Mouse (Mus musculus): ENCODE results near the gene Stam2. TPM values are rescaled to one million over a fixed set of nuclear protein-coding genes. Genes with fewer than 3 reads are reported as not detected.

The Stam2 gene
- polyA plus RNA-seq, 1 experiment from 2014 or later = 41.1 TPM

DNA sequence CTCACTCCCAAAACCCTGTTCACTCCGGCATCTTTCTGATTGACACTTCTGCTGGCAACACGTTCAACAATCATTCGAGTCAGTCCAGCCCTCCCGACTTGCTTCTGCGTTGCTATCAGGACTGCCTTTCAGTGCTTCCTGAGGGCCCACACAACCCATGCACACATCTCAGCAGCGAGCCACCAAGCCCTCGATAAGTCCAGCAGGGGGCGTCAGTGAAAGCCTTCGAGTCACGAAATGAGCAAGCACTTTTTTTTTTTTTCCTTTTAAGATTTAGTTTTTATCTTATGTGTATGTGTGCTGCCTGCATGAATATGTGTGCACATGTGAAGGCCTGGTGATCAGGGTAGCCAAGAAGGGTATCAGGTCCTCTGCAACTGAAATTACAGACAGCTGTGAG is 16.5 kb upstream of the Stam2 start:
- no peak for ATAC-seq (ENCODE audit: low FRiP score, low read depth)
- 30% methylated on average over 10 of the region's 10 CpGs for WGBS

DNA sequence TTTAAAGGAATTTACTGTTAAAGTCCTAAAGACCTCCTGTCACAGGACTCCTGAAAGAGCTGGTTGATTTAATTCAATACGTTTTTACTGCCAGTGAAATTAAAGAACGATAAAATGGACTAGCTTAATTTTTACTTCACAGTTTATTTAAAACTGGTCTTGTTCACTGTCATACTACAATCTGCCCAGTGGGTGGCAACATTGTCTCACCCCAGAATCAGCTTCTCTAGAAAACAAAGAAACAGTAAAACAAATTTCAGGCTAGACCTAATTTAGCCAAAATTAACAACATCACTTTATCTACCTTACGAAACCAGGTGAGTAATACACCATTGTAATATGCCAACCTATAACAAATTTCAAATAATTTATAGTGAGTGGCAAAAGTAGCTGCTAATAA is 14.6 kb upstream of the Stam2 start:
- Histone ChIP-seq H3K9me3 (no peaks in the 10 kb centered on the region), H3K9ac (replicated peaks) (no peak overlapping the region), H3K27me3 (no peaks in the 10 kb centered on the region; the same call in 1 of the 2 replicates), H3K4me1 (peaks cover 13% of the 10 kb centered on the region), H3K36me3 (no peaks in the 10 kb centered on the region), H3K27ac (replicated peaks) (no peak overlapping the region), H3K4me3 (no peak overlapping the region), H3K4me2 (replicated peaks) (no peak overlapping the region)
- WGBS = 23% methylated on average over 3 of the region's 3 CpGs
- ATAC-seq (ENCODE audit: low FRiP score, low read depth) = no peak

More for the DNA sequence above, 16.5 kb upstream of the Stam2 start:
- Histone ChIP-seq H3K9ac (replicated peaks) (no peak overlapping the region), H3K27ac (replicated peaks) (no peak overlapping the region), H3K27me3 (no peaks in the 10 kb centered on the region; the same call in 1 of the 2 replicates), H3K4me2 (replicated peaks) (no peak overlapping the region), H3K9me3 (no peaks in the 10 kb centered on the region), H3K4me1 (peaks cover 7% of the 10 kb centered on the region), H3K36me3 (no peaks in the 10 kb centered on the region), H3K4me3 (no peak overlapping the region)

DNA sequence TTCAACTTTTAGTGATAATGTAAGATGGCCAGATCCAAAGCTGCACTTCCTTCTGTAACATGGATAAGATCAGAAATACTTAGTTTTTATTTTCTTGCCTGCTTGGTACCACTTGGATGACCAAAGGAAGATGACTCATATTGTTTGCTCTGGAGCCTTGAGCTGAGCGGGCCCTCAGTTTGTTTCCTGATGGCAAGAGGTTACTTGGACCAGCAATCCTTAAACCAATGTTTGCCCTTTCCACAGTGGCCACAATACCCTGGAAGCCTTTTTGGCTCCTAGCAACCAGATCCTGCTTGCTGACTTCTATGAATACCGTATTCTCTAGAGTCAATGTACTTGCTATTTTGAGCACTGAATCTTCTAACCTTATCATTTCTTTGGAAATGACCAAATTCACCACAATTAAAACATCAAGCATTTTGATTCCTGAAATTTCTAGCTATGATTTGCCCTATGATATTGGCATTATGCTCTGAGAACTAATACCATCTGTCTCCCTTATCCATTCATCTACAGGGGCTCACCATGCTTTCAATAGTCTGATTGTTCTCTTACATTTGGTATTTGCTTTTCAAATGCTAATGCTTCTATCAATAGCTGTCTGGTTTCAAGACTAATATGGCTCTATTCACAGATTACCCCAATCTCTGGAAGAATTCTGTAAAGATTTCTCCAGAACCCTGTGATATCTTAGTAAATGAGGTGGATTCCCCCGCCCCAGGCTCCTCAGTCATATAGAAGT is 11.7 kb upstream of the Stam2 start:
- H3K4me3 ChIP-seq = no peak overlapping the region
- 33% methylated on average over 3 of the region's 3 CpGs for WGBS
- peaks cover 13% of the 10 kb centered on the region for H3K4me1 ChIP-seq
- no peaks in the 10 kb centered on the region; the same call in 1 of the 2 replicates for H3K27me3 ChIP-seq
- H3K27ac ChIP-seq (replicated peaks) = no peak overlapping the region; the same call in 1 of the 2 replicates
- no peaks in the 10 kb centered on the region for H3K9me3 ChIP-seq
- H3K36me3 ChIP-seq = no peaks in the 10 kb centered on the region
- peak; percentile 75; the same call in 1 of the 2 replicates for ATAC-seq (ENCODE audit: low FRiP score, low read depth)
- H3K9ac ChIP-seq (replicated peaks) = no peak overlapping the region
- H3K4me2 ChIP-seq (replicated peaks) = no peak overlapping the region

DNA sequence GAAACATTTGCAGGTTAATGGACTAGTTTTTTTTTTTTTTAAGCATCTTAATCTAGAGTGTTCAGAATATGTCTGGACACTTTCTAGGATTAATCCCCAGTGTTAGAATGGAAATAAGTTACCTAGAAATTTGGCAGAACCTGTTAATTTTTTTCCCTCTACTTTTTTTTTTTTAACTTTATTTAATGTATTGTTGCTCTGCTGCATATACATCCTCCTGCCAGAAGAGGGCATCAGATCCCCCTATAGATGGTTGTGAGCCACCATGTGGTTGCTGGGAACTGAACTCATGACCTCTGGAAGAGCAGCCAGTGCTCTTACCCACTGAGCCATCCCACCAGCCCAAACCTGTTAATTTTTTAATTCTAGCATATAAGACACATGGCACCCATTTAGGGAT is 2.0 kb upstream of the Stam2 start:
- H3K9me3 ChIP-seq = no peaks in the 10 kb centered on the region
- no peak overlapping the region for H3K4me2 ChIP-seq (replicated peaks)
- H3K36me3 ChIP-seq = 0 out of 2 replicates have a peak, but pooled peaks cover 3% of the 10 kb centered on the region
- peaks cover 9% of the 10 kb centered on the region; the same call in 1 of the 2 replicates for H3K4me1 ChIP-seq
- ATAC-seq (ENCODE audit: low FRiP score, low read depth) = no peak
- H3K27ac ChIP-seq (replicated peaks) = no peak overlapping the region
- H3K27me3 ChIP-seq = no peaks in the 10 kb centered on the region
- no peak overlapping the region for H3K4me3 ChIP-seq
- no peak overlapping the region for H3K9ac ChIP-seq (replicated peaks)

DNA sequence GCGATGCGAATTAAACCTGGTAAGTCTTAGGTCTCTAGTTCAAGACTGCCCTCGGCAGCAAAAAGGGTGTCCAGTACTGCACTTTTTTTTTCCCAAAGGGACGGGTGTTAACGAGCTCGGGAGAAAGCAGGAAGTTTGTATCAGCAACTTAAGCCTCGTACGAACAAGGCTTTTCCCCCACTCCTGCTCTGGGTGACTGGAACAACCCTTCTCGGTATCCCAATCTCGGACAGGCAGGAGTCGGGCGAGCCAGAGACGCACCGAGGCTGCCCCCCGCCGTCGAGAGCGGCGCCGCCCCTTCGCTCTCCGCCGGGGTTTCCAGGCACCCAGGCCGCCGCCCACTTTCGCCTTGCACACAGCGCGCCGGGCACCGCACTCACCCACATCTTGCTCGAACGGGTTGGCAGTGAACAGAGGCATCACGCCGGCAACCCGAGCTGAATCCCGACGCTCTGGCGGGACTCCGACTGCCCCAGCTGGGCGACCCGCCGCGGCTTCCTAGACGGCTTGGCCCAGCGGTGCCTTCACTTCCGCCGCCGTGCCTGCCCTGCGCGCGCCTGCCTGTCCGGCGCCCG is 313 bp downstream of the Stam2 start:
- no peaks in the 10 kb centered on the region for H3K27me3 ChIP-seq
- H3K36me3 ChIP-seq = 0 out of 2 replicates have a peak, but pooled peaks cover 7% of the 10 kb centered on the region
- H3K4me3 ChIP-seq = peak overlapping the region; percentile 91
- H3K9ac ChIP-seq (replicated peaks) = peak overlapping the region; percentile 80
- H3K9me3 ChIP-seq = no peaks in the 10 kb centered on the region
- WGBS = under 1% methylated on average over 51 of the region's 54 CpGs
- H3K4me1 ChIP-seq = peaks cover 9% of the 10 kb centered on the region; the same call in 1 of the 2 replicates
- ATAC-seq (ENCODE audit: low FRiP score, low read depth) = peak; percentile 94
- peak overlapping the region; percentile 70 for H3K4me2 ChIP-seq (replicated peaks)
- peak overlapping the region; percentile 95 for H3K27ac ChIP-seq (replicated peaks)

DNA sequence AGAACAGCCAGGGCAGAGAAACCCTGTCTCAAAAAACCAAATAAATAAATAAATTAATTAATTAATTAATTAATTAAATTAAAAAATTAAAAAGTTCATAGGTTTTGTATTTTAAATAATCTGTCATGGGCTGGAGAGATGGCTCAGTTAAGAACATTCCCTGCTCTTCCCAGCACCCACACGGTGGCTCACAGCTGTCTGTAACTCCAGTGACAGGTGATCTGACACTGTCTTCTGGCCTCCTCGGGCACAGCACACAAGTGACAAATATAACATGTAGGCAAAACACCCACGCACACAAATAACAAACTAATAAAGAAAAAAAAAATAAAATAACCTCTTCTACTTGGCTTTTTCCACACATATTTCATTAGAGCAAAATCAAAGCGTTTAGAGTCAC is 1.5 kb downstream of the Stam2 start:
- Histone ChIP-seq H3K27me3 (no peaks in the 10 kb centered on the region), H3K4me3 (no peak overlapping the region), H3K27ac (replicated peaks) (no peak overlapping the region), H3K9ac (replicated peaks) (no peak overlapping the region), H3K4me1 (peaks cover 9% of the 10 kb centered on the region; the same call in 1 of the 2 replicates), H3K36me3 (0 out of 2 replicates have a peak, but pooled peaks cover 7% of the 10 kb centered on the region), H3K9me3 (no peaks in the 10 kb centered on the region), H3K4me2 (replicated peaks) (no peak overlapping the region)
- ATAC-seq (ENCODE audit: low FRiP score, low read depth) = no peak
- WGBS = 86% methylated on average over 4 of the region's 4 CpGs

DNA sequence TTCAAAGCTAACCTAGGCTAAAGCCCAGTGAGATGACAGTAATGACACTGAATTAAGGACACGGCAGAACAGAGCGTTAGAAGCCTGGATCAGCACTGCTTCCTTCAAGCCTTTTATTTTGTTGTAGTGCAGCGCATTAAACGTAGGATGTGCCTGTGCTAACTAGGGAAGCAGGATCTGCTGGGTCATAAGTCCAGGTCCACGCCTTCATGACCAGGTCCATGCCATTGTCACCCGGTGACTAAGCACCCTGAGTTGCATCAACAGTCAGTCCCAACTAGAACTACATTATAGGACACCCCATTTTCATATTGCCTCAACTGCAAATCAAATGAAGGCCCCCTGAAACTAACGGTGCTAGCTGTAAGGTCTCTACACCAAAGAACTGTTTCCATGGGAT is 7.6 kb downstream of the Stam2 start:
- H3K9me3 ChIP-seq = no peaks in the 10 kb centered on the region
- H3K27me3 ChIP-seq = no peaks in the 10 kb centered on the region
- WGBS = 96% methylated on average over 7 of the region's 7 CpGs
- no peak overlapping the region for H3K9ac ChIP-seq (replicated peaks)
- ATAC-seq (ENCODE audit: low FRiP score, low read depth) = no peak
- 0 out of 2 replicates have a peak, but pooled peaks cover 3% of the 10 kb centered on the region for H3K4me1 ChIP-seq
- 0 out of 2 replicates have a peak, but pooled peaks cover 7% of the 10 kb centered on the region for H3K36me3 ChIP-seq
- no peak overlapping the region for H3K27ac ChIP-seq (replicated peaks)
- H3K4me3 ChIP-seq = no peak overlapping the region
- no peak overlapping the region for H3K4me2 ChIP-seq (replicated peaks)

DNA sequence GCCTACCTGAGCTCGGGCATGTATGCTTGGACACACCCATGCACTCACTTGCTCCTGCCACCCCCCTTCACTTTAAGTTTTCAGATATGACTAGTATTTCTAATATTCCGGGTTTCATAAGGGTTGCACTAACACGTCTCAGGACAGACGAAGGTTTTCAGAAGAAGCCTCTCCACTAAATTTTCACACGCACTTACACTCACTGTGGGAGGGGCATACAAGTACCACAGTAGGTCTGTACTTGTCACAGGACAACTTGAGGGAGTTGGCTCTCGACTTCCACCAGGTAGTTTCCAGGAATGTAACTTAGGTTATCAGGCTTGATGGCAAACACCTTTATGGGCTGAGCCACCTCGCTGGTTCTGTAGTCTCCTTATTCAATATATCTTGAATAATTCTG is 8.4 kb downstream of the Stam2 start:
- no peak overlapping the region for H3K4me2 ChIP-seq (replicated peaks)
- no peak for ATAC-seq (ENCODE audit: low FRiP score, low read depth)
- H3K9ac ChIP-seq (replicated peaks) = no peak overlapping the region
- H3K27ac ChIP-seq (replicated peaks) = no peak overlapping the region
- H3K27me3 ChIP-seq = no peaks in the 10 kb centered on the region
- no peaks in the 10 kb centered on the region for H3K9me3 ChIP-seq
- H3K4me3 ChIP-seq = no peak overlapping the region
- 0 out of 2 replicates have a peak, but pooled peaks cover 3% of the 10 kb centered on the region for H3K4me1 ChIP-seq
- no peaks in the 10 kb centered on the region for H3K36me3 ChIP-seq
- WGBS = 91% methylated on average over 7 of the region's 7 CpGs

DNA sequence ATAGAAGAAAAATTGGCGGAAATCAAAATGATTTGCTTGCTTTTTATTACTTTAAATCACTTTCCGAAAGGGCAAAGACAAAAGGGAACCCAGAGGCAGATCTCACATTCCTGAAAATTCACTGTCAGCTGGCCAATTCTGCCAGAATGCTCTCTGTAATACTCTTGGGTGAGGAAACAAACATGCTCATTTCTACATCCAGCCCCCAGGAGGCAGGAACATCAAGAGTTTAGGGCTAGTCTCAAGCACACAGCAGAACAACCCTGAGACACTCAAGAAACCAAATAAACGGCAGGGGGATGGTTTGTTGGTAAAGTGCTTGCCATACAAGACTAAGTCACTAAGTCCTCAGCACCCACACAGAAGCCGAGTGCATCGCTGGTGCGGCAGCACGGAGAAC is 9.5 kb downstream of the Stam2 start:
- H3K36me3 ChIP-seq = no peaks in the 10 kb centered on the region
- H3K9me3 ChIP-seq = no peaks in the 10 kb centered on the region
- H3K9ac ChIP-seq (replicated peaks) = no peak overlapping the region
- H3K4me2 ChIP-seq (replicated peaks) = no peak overlapping the region
- no peaks in the 10 kb centered on the region for H3K27me3 ChIP-seq
- 0 out of 2 replicates have a peak, but pooled peaks cover 3% of the 10 kb centered on the region for H3K4me1 ChIP-seq
- no peak overlapping the region for H3K27ac ChIP-seq (replicated peaks)
- WGBS = 92% methylated on average over 7 of the region's 7 CpGs
- H3K4me3 ChIP-seq = no peak overlapping the region
- ATAC-seq (ENCODE audit: low FRiP score, low read depth) = no peak

DNA sequence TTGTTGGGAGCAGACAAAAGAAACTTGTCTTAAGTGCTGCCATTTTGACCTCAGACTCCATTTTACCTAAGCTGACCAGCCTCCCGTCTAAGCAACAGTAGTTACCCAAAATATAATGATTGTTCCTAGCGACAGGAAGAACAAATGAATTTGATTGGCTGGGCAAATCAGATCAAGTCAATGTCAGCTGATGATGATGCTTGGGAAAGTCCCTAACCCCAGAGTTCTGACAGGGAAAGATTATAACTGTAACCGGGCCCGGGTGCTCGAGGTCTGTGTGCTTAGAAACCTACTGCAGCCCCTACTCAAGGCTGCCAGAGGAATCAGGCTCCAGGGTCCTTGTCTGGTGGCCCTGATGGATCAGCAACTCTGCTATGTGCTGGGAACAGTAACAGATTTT is 10.1 kb downstream of the Stam2 start:
- H3K9me3 ChIP-seq = no peaks in the 10 kb centered on the region
- H3K4me3 ChIP-seq = no peak overlapping the region
- no peak overlapping the region for H3K4me2 ChIP-seq (replicated peaks)
- 78% methylated on average over 5 of the region's 5 CpGs for WGBS
- ATAC-seq (ENCODE audit: low FRiP score, low read depth) = no peak
- H3K9ac ChIP-seq (replicated peaks) = no peak overlapping the region
- no peaks in the 10 kb centered on the region for H3K36me3 ChIP-seq
- H3K27ac ChIP-seq (replicated peaks) = no peak overlapping the region
- H3K4me1 ChIP-seq = 0 out of 2 replicates have a peak, but pooled peaks cover 3% of the 10 kb centered on the region
- H3K27me3 ChIP-seq = no peaks in the 10 kb centered on the region

DNA sequence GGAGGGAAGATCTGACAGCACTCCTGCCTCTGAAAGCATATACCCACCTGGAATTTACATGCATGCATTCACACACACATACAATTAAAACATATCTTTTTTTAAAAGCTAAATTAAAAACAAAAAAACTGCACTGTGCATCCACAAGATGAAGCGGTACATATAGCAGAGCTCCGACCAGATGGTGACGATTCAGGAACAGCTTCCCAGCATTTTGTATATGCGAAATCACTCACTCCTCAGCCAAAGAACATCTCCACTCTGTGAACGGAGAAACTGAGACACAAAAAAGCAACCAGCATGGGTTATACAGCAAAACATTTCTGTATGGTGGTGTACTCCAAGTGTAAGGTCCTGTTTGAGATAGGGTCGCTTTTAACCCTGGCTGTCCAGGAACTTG is 11.2 kb downstream of the Stam2 start:
- Histone ChIP-seq H3K36me3 (no peaks in the 10 kb centered on the region), H3K9ac (replicated peaks) (no peak overlapping the region), H3K27ac (replicated peaks) (no peak overlapping the region), H3K4me2 (replicated peaks) (no peak overlapping the region), H3K27me3 (no peaks in the 10 kb centered on the region), H3K4me3 (no peak overlapping the region), H3K4me1 (0 out of 2 replicates have a peak, but pooled peaks cover 3% of the 10 kb centered on the region), H3K9me3 (no peaks in the 10 kb centered on the region)
- no peak for ATAC-seq (ENCODE audit: low FRiP score, low read depth)
- WGBS = 95% methylated on average over 6 of the region's 6 CpGs

DNA sequence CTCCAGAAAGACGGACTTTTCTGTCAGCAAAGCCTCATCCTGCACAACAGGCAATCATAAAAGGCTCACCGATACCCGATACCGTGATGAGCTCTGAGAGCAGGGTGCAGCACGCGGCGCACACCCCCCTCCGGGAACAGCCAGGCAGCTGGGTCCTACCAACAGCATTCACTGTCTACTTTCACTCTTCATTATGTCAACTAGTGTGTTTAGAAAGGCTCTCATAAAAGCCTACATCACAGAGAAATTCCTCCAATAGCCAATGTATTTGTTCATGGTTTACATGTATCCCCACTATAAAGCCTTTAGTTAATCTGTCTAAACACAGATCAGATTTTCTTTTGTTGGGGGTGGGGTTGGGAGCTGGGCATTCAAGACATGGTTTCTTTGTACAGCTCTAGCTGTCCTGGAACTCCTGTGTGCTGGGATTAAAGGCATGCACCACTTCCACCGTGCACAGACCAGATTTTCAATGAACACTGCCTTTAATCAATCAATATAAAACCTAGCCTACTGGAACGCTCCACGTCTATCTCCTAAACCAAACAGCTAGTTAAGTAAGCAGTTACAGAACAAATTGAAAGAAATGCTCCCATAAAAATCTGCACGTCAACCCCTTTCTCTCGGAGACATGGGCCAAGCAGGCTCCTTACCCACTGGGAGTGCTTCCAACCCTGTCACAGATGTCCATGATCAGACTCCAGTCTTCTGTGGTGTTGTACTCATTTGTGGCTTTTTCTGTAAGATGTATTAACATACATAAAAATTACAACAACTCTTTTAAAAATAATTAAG is 21.7 kb downstream of the Stam2 start:
- Histone ChIP-seq H3K36me3 (0 out of 2 replicates have a peak, but pooled peaks cover 2% of the 10 kb centered on the region), H3K27ac (replicated peaks) (peak overlapping the region; percentile 39), H3K4me3 (no peak overlapping the region), H3K9ac (replicated peaks) (no peak overlapping the region), H3K4me2 (replicated peaks) (peak overlapping the region; percentile 22), H3K9me3 (no peaks in the 10 kb centered on the region), H3K27me3 (no peaks in the 10 kb centered on the region), H3K4me1 (peaks cover 8% of the 10 kb centered on the region)
- peak; percentile 84 for ATAC-seq (ENCODE audit: low FRiP score, low read depth)
- 35% methylated on average over 13 of the region's 13 CpGs for WGBS
